Mouse (Mus musculus) G1E-ER4 (cell line): ENCODE results near the gene Tagap1. TPM values are rescaled to one million over a fixed set of nuclear protein-coding genes. Genes with fewer than 3 reads are reported as not detected.
"Not testable (repeated sequence)": the region's sequence is repeated elsewhere in the genome, so short reads cannot be mapped to it uniquely, and the experiment has no call there.

ENCODE experiments used
- GATA1 ChIP-seq: IDR thresholded peaks from one replicate; pipeline ENCODE4 v1.8.0; 2012; ENCODE audit warnings: low read length, inconsistent platforms
- polyA plus RNA-seq: library from polyadenylated mRNA; stranded (reverse); fragments of >175 nt; gene quantifications from 2 replicates; pipeline ENCODE4 v1.2.3, GENCODE M21; 2012

The Tagap1 gene
- 4.1 and 4.6 TPM in 2 replicates for polyA plus RNA-seq

GRCm38 (mm10) chr17:6960776-6961175, at the start of gene Tagap1:
Gene Tagap1 (minus strand): TSS chr17:6961156.
- not testable (repeated sequence) for TF ChIP-seq GATA1

- TF ChIP-seq GATA1, result not testable (repeated sequence)
Observed at GRCm38 (mm10) chr17:6978287-6979248, 17.6 kb upstream of the Tagap1 start, which contains the start of gene Gm49721. Gene Gm49721 (plus strand): TSS chr17:6978904.

GRCm38 (mm10) chr17:6970334-6970733, 9.4 kb upstream of the Tagap1 start, which contains the start of gene Rnaset2b:
Gene Rnaset2b (plus strand): TSS chr17:6970634.
- not testable (repeated sequence) for TF ChIP-seq GATA1

GRCm38 (mm10) chr17:6947984-6948768, 12.8 kb downstream of the Tagap1 start, which contains the start of gene Rsph3b:
Gene Rsph3b (minus strand): TSS chr17:6948682.
- not testable (repeated sequence) for TF ChIP-seq GATA1

Other genes starting within 250 kb of the Tagap1 start
- 304 and 336 TPM in 2 replicates for gene Ezr, start 178.4 kb downstream of the Tagap1 start, polyA plus RNA-seq
- gene Rsph3b, start 12.5 kb downstream of the Tagap1 start, polyA plus RNA-seq, result 27.2 and 29.1 TPM in 2 replicates
- gene Rnaset2b, start 9.5 kb upstream of the Tagap1 start, polyA plus RNA-seq, result 2.4 and 94.2 TPM in 2 replicates
- 0.03 TPM in 1 of 2 replicates, not detected in the other for gene Gm49721, start 17.7 kb upstream of the Tagap1 start, polyA plus RNA-seq
- not detected in 2 replicates for gene Gm1604a, start 64.4 kb upstream of the Tagap1 start, polyA plus RNA-seq
- 0.02 TPM in 1 of 2 replicates, not detected in the other for gene Rps6ka2, start 209.0 kb upstream of the Tagap1 start, polyA plus RNA-seq